Mouse (Mus musculus) layer of hippocampus, adult 11-12 months (tissue): ENCODE measurements around the gene Gpr88.
"Not testable (repeated sequence)": the region's sequence is repeated elsewhere in the genome, so short reads cannot be mapped to it uniquely, and the experiment has no call there.

Experiments
- DNase-seq: peaks from one replicate; pipeline ENCODE4 v3.0.0; 2022; ENCODE audit warnings: low spot score

Gene Gpr88

GRCm38 (mm10) chr3:116242685-116243084 is 10.6 kb downstream of the Gpr88 start:
- DNase-seq: no peak

GRCm38 (mm10) chr3:116237527-116237926 is 15.8 kb downstream of the Gpr88 start:
- no peak for DNase-seq

GRCm38 (mm10) chr3:116236856-116237255 is 16.4 kb downstream of the Gpr88 start:
- DNase-seq: no peak

GRCm38 (mm10) chr3:116233515-116233914 is 19.8 kb downstream of the Gpr88 start:
- DNase-seq: no peak

GRCm38 (mm10) chr3:116232763-116233162 is 20.5 kb downstream of the Gpr88 start:
- no peak for DNase-seq

- DNase-seq: no peak
Observed at GRCm38 (mm10) chr3:116229336-116229735, 24.0 kb downstream of the Gpr88 start.

GRCm38 (mm10) chr3:116228360-116229245 is 24.7 kb downstream of the Gpr88 start:
- DNase-seq: no peak

GRCm38 (mm10) chr3:116227383-116227782 is 25.9 kb downstream of the Gpr88 start:
- DNase-seq: no peak

GRCm38 (mm10) chr3:116226915-116227314 is 26.4 kb downstream of the Gpr88 start:
- no peak for DNase-seq

- DNase-seq: no peak
Observed at GRCm38 (mm10) chr3:116222511-116223243, 30.6 kb downstream of the Gpr88 start.

- DNase-seq: no peak
Observed at GRCm38 (mm10) chr3:116221686-116222010, 31.7 kb downstream of the Gpr88 start.

- no peak for DNase-seq
Observed at GRCm38 (mm10) chr3:116220980-116221685, 32.2 kb downstream of the Gpr88 start.

- DNase-seq: not testable (repeated sequence)
Observed at GRCm38 (mm10) chr3:116217398-116217797, 35.9 kb downstream of the Gpr88 start.

GRCm38 (mm10) chr3:116216261-116216660 is 37.0 kb downstream of the Gpr88 start:
- DNase-seq: no peak

GRCm38 (mm10) chr3:116211639-116212038 is 41.7 kb downstream of the Gpr88 start:
- DNase-seq: no peak

GRCm38 (mm10) chr3:116210720-116211121 is 42.6 kb downstream of the Gpr88 start:
- no peak for DNase-seq

- no peak for DNase-seq
Observed at GRCm38 (mm10) chr3:116209214-116209613, 44.1 kb downstream of the Gpr88 start.

GRCm38 (mm10) chr3:116206306-116206834 is 46.9 kb downstream of the Gpr88 start:
- no peak for DNase-seq

- DNase-seq: no peak
Observed at GRCm38 (mm10) chr3:116205346-116206219, 47.7 kb downstream of the Gpr88 start.

GRCm38 (mm10) chr3:116204643-116205042 is 48.7 kb downstream of the Gpr88 start:
- DNase-seq: no peak

- DNase-seq: no peak
Observed at GRCm38 (mm10) chr3:116203942-116204341, 49.4 kb downstream of the Gpr88 start.
